Mouse (Mus musculus) natural killer cell, adult 2 months (primary cell): ENCODE data around the gene Myb.

Experiments used
- DNase-seq, 2 experiments: peaks; one replicate each; pipeline ENCODE4 v3.0.0; 2022; ENCODE audit warnings: low spot score in 2 of 2

The Myb gene

GRCm38 (mm10) chr10:21128086-21128611 is 32.6 kb downstream of the Myb start:
- DNase-seq = no peak

GRCm38 (mm10) chr10:21118341-21118740 is 42.4 kb downstream of the Myb start:
- DNase-seq = no peak

GRCm38 (mm10) chr10:21114459-21114858 is 46.3 kb downstream of the Myb start:
- DNase-seq = no peak

- no peak for DNase-seq
These were observed 48.1 kb downstream of the Myb start for GRCm38 (mm10) chr10:21112689-21113088.

GRCm38 (mm10) chr10:21109337-21110056 is 51.3 kb downstream of the Myb start:
- no peak for DNase-seq

- DNase-seq = no peak
These were observed 52.0 kb downstream of the Myb start for GRCm38 (mm10) chr10:21108796-21109195.

GRCm38 (mm10) chr10:21108182-21108581 is 52.6 kb downstream of the Myb start:
- DNase-seq = no peak

GRCm38 (mm10) chr10:21105206-21105605 is 55.6 kb downstream of the Myb start:
- no peak for DNase-seq

- no peak for DNase-seq
These were observed 58.1 kb downstream of the Myb start for GRCm38 (mm10) chr10:21102689-21103088.

GRCm38 (mm10) chr10:21101948-21102347 is 58.8 kb downstream of the Myb start:
- no peak for DNase-seq

GRCm38 (mm10) chr10:21100646-21101249 is 60.0 kb downstream of the Myb start:
- DNase-seq = no peak

GRCm38 (mm10) chr10:21099515-21099914 is 61.3 kb downstream of the Myb start:
- no peak for DNase-seq

- no peak for DNase-seq
These were observed 65.2 kb downstream of the Myb start for GRCm38 (mm10) chr10:21095541-21095940.

GRCm38 (mm10) chr10:21094896-21095295 is 65.9 kb downstream of the Myb start:
- no peak for DNase-seq

- DNase-seq = no peak
These were observed 67.5 kb downstream of the Myb start for GRCm38 (mm10) chr10:21093301-21093700.

GRCm38 (mm10) chr10:21092501-21093270 is 68.1 kb downstream of the Myb start:
- DNase-seq = no peak

GRCm38 (mm10) chr10:21090922-21091700 is 69.7 kb downstream of the Myb start:
- DNase-seq = no peak

- DNase-seq = no peak
These were observed 71.2 kb downstream of the Myb start for GRCm38 (mm10) chr10:21089541-21089940.

GRCm38 (mm10) chr10:21087614-21088232 is 73.1 kb downstream of the Myb start:
- no peak for DNase-seq

GRCm38 (mm10) chr10:21085044-21085443 is 75.7 kb downstream of the Myb start:
- no peak for DNase-seq

GRCm38 (mm10) chr10:21083391-21083918 is 77.3 kb downstream of the Myb start:
- DNase-seq = no peak
